Mouse (Mus musculus): ENCODE data around the gene Sf1. TPM values are rescaled to one million over a fixed set of nuclear protein-coding genes. Genes with fewer than 3 reads are reported as not detected.

Gene Sf1
- 333 and 355 TPM in 2 replicates for polyA plus RNA-seq (2011; ENCODE audit: insufficient read depth, insufficient read length, low read depth, missing spikeins)

DNA sequence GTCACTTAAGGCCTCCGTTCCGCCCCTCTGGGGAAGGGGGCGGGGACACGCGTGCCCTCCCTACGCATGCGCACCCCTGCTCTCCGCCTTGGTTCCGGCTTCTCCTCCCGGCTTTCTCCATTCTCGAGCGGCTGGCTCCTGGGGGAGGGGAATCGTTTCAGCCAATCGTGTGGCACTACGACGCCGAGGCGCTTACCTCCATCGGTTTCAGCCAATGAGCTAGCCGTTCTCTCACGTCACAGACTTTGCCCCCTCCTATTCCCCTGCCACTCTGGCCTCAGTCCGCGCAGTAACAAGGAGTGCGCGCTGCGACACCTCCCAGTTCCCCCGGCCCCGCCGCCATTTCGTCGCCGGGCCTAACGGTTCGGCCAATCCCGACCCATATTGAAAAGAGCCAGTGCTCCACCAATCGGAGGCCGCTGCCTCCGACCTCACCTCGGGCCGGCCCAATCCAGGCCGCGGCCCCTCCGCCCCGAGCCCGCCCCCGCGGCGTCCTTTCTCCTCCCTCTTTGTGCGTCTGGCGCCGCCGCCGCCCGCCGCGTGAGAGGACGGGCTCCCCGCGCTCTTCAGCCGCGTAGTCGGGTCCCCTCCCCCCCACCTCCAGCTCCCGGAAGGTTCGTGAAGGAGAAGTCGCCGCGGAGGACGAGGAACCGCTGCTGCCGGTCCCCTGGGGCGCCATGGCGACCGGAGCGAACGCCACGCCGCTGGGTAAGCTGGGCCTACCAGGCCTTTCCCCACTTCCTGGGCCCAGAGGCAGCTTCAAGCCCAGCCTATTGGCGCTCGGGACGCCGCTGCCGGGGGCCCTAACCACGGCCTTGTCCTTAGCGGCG lies at the start of gene Sf1:
TSS of gene Sf1 (plus strand) at position 280 of the 830 bp plus-strand sequence.
- Histone ChIP-seq H3K4me3 (ENCODE audit: low read depth, low read length) (peak within 1 kb of the TSS; percentile 82), H3K4me1 (ENCODE audit: control insufficient read depth, insufficient read depth, low read length) (no peaks in the 10 kb centered on the region), H3K27ac (ENCODE audit: insufficient read depth, low read length) (peak within 1 kb of the TSS; percentile 78), H3K36me3 (ENCODE audit: control insufficient read depth, insufficient read depth, low read length, poor library complexity, severe bottlenecking) (peaks cover 40% of the 10 kb centered on the region), H3K9me3 (replicated peaks; ENCODE audit: control insufficient read depth, insufficient read depth, low read length, poor library complexity, severe bottlenecking) (no peaks in the 10 kb centered on the region), H3K9ac (ENCODE audit: low read depth, poor library complexity, severe bottlenecking) (peak within 1 kb of the TSS; percentile 95), H3K27me3 (ENCODE audit: control insufficient read depth, insufficient read depth, low read length, poor library complexity, severe bottlenecking) (no peaks in the 10 kb centered on the region)
- TF ChIP-seq CTCF (IDR thresholded peaks at IDR 0.05; ENCODE audit: low read depth, low read length) (no peak), EP300 (IDR thresholded peaks at IDR 0.05; ENCODE audit: insufficient read depth, low read depth, low read length) (no peak), POLR2A (IDR thresholded peaks at IDR 0.05; ENCODE audit: insufficient read depth, low read length) (no peak)

GRCm38 (mm10) chr19:6313796-6314195 lies 49.7 kb upstream of the Sf1 start:
- no peak overlapping the region for H3K4me3 ChIP-seq (ENCODE audit: low read depth, low read length)
- peaks cover 81% of the 10 kb centered on the region for H3K36me3 ChIP-seq (ENCODE audit: control insufficient read depth, insufficient read depth, low read length, poor library complexity, severe bottlenecking)
- H3K4me1 ChIP-seq (ENCODE audit: control insufficient read depth, insufficient read depth, low read length) = no peaks in the 10 kb centered on the region
- no peak for TF ChIP-seq CTCF (IDR thresholded peaks at IDR 0.05; ENCODE audit: low read depth, low read length)
- TF ChIP-seq EP300 (IDR thresholded peaks at IDR 0.05; ENCODE audit: insufficient read depth, low read depth, low read length) = no peak
- TF ChIP-seq POLR2A (IDR thresholded peaks at IDR 0.05; ENCODE audit: insufficient read depth, low read length) = no peak
- no peak overlapping the region for H3K9ac ChIP-seq (ENCODE audit: low read depth, poor library complexity, severe bottlenecking)
- no peaks in the 10 kb centered on the region for H3K9me3 ChIP-seq (replicated peaks; ENCODE audit: control insufficient read depth, insufficient read depth, low read length, poor library complexity, severe bottlenecking)
- no peak overlapping the region for H3K27ac ChIP-seq (ENCODE audit: insufficient read depth, low read length)
- no peaks in the 10 kb centered on the region for H3K27me3 ChIP-seq (ENCODE audit: control insufficient read depth, insufficient read depth, low read length, poor library complexity, severe bottlenecking)

GRCm38 (mm10) chr19:6314513-6314912 lies 49.0 kb upstream of the Sf1 start:
- Histone ChIP-seq H3K9me3 (replicated peaks; ENCODE audit: control insufficient read depth, insufficient read depth, low read length, poor library complexity, severe bottlenecking) (no peaks in the 10 kb centered on the region), H3K36me3 (ENCODE audit: control insufficient read depth, insufficient read depth, low read length, poor library complexity, severe bottlenecking) (peaks cover 82% of the 10 kb centered on the region), H3K9ac (ENCODE audit: low read depth, poor library complexity, severe bottlenecking) (no peak overlapping the region), H3K4me1 (ENCODE audit: control insufficient read depth, insufficient read depth, low read length) (no peaks in the 10 kb centered on the region), H3K4me3 (ENCODE audit: low read depth, low read length) (no peak overlapping the region), H3K27me3 (ENCODE audit: control insufficient read depth, insufficient read depth, low read length, poor library complexity, severe bottlenecking) (no peaks in the 10 kb centered on the region), H3K27ac (ENCODE audit: insufficient read depth, low read length) (no peak overlapping the region)
- TF ChIP-seq EP300 (IDR thresholded peaks at IDR 0.05; ENCODE audit: insufficient read depth, low read depth, low read length) (no peak), CTCF (IDR thresholded peaks at IDR 0.05; ENCODE audit: low read depth, low read length) (no peak), POLR2A (IDR thresholded peaks at IDR 0.05; ENCODE audit: insufficient read depth, low read length) (no peak)

DNA sequence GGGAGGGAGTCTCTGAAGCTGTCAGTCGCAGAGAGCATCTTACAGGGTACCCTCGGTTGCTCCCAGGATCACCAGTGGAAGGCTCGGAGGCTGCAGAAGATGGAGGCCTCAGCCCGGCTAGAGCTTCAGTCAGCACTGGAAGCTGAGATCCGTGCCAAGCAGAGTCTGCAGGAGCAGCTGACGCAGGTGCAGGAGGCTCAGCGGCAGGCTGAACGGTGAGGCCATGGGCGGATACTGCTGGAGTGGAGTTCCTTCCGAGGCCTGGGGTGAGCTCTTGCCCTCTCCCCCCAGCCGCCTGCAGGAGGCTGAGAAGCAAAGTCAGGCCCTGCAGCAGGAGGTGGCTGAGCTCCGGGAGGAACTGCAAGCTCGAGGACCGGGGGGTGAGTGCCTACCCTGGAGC lies 47.9 kb upstream of the Sf1 start:
- no peak overlapping the region for H3K4me3 ChIP-seq (ENCODE audit: low read depth, low read length)
- H3K36me3 ChIP-seq (ENCODE audit: control insufficient read depth, insufficient read depth, low read length, poor library complexity, severe bottlenecking) = peaks cover 72% of the 10 kb centered on the region
- H3K9ac ChIP-seq (ENCODE audit: low read depth, poor library complexity, severe bottlenecking) = no peak overlapping the region
- H3K27ac ChIP-seq (ENCODE audit: insufficient read depth, low read length) = no peak overlapping the region
- H3K9me3 ChIP-seq (replicated peaks; ENCODE audit: control insufficient read depth, insufficient read depth, low read length, poor library complexity, severe bottlenecking) = no peaks in the 10 kb centered on the region
- H3K27me3 ChIP-seq (ENCODE audit: control insufficient read depth, insufficient read depth, low read length, poor library complexity, severe bottlenecking) = no peaks in the 10 kb centered on the region
- H3K4me1 ChIP-seq (ENCODE audit: control insufficient read depth, insufficient read depth, low read length) = no peaks in the 10 kb centered on the region
- no peak for TF ChIP-seq POLR2A (IDR thresholded peaks at IDR 0.05; ENCODE audit: insufficient read depth, low read length)
- TF ChIP-seq CTCF (IDR thresholded peaks at IDR 0.05; ENCODE audit: low read depth, low read length) = no peak
- no peak for TF ChIP-seq EP300 (IDR thresholded peaks at IDR 0.05; ENCODE audit: insufficient read depth, low read depth, low read length)

DNA sequence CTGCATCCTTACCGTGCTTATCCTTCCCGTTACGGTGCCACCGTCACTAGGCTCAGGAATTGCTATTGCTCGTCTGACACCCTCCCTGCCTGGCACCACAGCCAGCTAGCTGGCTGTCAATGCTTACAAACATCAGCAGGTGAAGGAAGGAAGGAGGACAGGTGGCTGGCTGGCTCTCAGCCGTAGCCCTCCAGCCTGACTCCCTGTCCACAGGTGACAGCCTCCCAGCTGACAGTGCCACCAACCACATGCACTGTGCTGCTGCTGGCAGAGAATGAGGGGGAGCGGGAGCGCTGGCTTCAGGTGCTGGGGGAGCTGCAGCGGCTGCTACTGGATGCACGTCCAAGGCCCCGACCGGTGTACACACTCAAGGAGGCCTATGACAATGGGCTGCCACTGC lies 45.3 kb upstream of the Sf1 start:
- Histone ChIP-seq H3K36me3 (ENCODE audit: control insufficient read depth, insufficient read depth, low read length, poor library complexity, severe bottlenecking) (peaks cover 50% of the 10 kb centered on the region), H3K9me3 (replicated peaks; ENCODE audit: control insufficient read depth, insufficient read depth, low read length, poor library complexity, severe bottlenecking) (no peaks in the 10 kb centered on the region), H3K27ac (ENCODE audit: insufficient read depth, low read length) (no peak overlapping the region), H3K4me1 (ENCODE audit: control insufficient read depth, insufficient read depth, low read length) (peaks cover 4% of the 10 kb centered on the region), H3K9ac (ENCODE audit: low read depth, poor library complexity, severe bottlenecking) (no peak overlapping the region), H3K27me3 (ENCODE audit: control insufficient read depth, insufficient read depth, low read length, poor library complexity, severe bottlenecking) (no peaks in the 10 kb centered on the region), H3K4me3 (ENCODE audit: low read depth, low read length) (no peak overlapping the region)
- TF ChIP-seq CTCF (IDR thresholded peaks at IDR 0.05; ENCODE audit: low read depth, low read length) = no peak
- no peak for TF ChIP-seq POLR2A (IDR thresholded peaks at IDR 0.05; ENCODE audit: insufficient read depth, low read length)
- no peak for TF ChIP-seq EP300 (IDR thresholded peaks at IDR 0.05; ENCODE audit: insufficient read depth, low read depth, low read length)

- H3K9me3 ChIP-seq (replicated peaks; ENCODE audit: control insufficient read depth, insufficient read depth, low read length, poor library complexity, severe bottlenecking) = no peaks in the 10 kb centered on the region
- TF ChIP-seq CTCF (IDR thresholded peaks at IDR 0.05; ENCODE audit: low read depth, low read length) (no peak), EP300 (IDR thresholded peaks at IDR 0.05; ENCODE audit: insufficient read depth, low read depth, low read length) (no peak), POLR2A (IDR thresholded peaks at IDR 0.05; ENCODE audit: insufficient read depth, low read length) (no peak)
These were observed 42.1 kb upstream of the Sf1 start for GRCm38 (mm10) chr19:6321358-6321757.

More at GRCm38 (mm10) chr19:6321358-6321757, 42.1 kb upstream of the Sf1 start:
- H3K9ac ChIP-seq (ENCODE audit: low read depth, poor library complexity, severe bottlenecking) = no peak overlapping the region
- 0 out of 2 replicates have a peak overlapping the region, but pooled peaks have one; percentile 2 for H3K27ac ChIP-seq (ENCODE audit: insufficient read depth, low read length)
- H3K36me3 ChIP-seq (ENCODE audit: control insufficient read depth, insufficient read depth, low read length, poor library complexity, severe bottlenecking) = peaks cover 28% of the 10 kb centered on the region
- peak overlapping the region; percentile 4; the same call in 1 of the 2 replicates for H3K4me3 ChIP-seq (ENCODE audit: low read depth, low read length)
- H3K4me1 ChIP-seq (ENCODE audit: control insufficient read depth, insufficient read depth, low read length) = peaks cover 4% of the 10 kb centered on the region
- H3K27me3 ChIP-seq (ENCODE audit: control insufficient read depth, insufficient read depth, low read length, poor library complexity, severe bottlenecking) = no peaks in the 10 kb centered on the region
